In genomic region chr2:26312812-26313211, GRCm38 (mm10) we compare ENCODE assay signal across 11 mouse cellular contexts. TPM values are rescaled to one million over a fixed set of nuclear protein-coding genes. Genes with fewer than 3 reads are reported as not detected.
DNase-seq lines count a peak whose midpoint lies in the region; TF ChIP-seq lines count a peak whose summit lies in the region.
"Had no signal": no experiment of that assay in that cellular context is flagged by ENCODE, and none has a peak within 500 bp of the region (broad histone marks: within the 10 kb centered on the region; RNA-seq: fewer than 3 reads in every experiment).

No protein-coding gene starts in this region.

- TF ChIP-seq CTCF in layer of hippocampus, adult 2 months (conservative IDR thresholded peaks at IDR 0.05): peak; percentile 31

- H3K27ac ChIP-seq in layer of hippocampus, adult 2 months: no peak overlapping the region

- DNase-seq in embryo, embryonic 10 days (ENCODE audit: low spot score): peak; percentile 17
- no peak for DNase-seq in embryo, embryonic 10.5 days (ENCODE audit: low spot score)
- no peak for DNase-seq in layer of hippocampus, adult 2 months (ENCODE audit: low spot score in 2 of 2)
- no peak for DNase-seq in layer of hippocampus, postnatal 10 days (ENCODE audit: low spot score in 2 of 2)
- DNase-seq in brain, adult 2 months (ENCODE audit: low read depth, low spot score): peak; percentile 68
- peak; percentile 52 for DNase-seq in induced T-regulatory cell, adult 2 months (ENCODE audit: low read depth)
- no peak for DNase-seq in gastrocnemius, postnatal 10 days
- no peak for DNase-seq in frontal cortex, postnatal 14 days (ENCODE audit: low spot score in 2 of 2)

- H3K4me3 ChIP-seq in layer of hippocampus, adult 2 months: no peak overlapping the region
- H3K4me3 ChIP-seq: heart, embryonic 12.5 days; limb, embryonic 15.5 days; stomach, embryonic 15.5 days had no signal

RNA-seq across cellular contexts. Expression of gene Gpsm1, which starts 2.5 kb away (rescaled TPM):
- 10 to 100 TPM; 36.6 to 40.7 TPM for total RNA-seq in layer of hippocampus, adult 2 months (2021)
- total RNA-seq in layer of hippocampus, postnatal 10 days (2021): 10 to 100 TPM; 83.7 to 84.2 TPM
- total RNA-seq in gastrocnemius, postnatal 10 days (2021): 10 to 100 TPM; 12.9 to 16.6 TPM

RNA-seq across cellular contexts. Expression of gene Ccdc187, which starts 18.5 kb away (rescaled TPM):
- total RNA-seq in layer of hippocampus, adult 2 months (2021): under 1 TPM; 0.59 to 0.76 TPM
- total RNA-seq in layer of hippocampus, postnatal 10 days (2021): 1 to 10 TPM in 1 of 2 experiments, under 1 TPM in 1; 0.78 to 1.1 TPM
- total RNA-seq in gastrocnemius, postnatal 10 days (2021): under 1 TPM; 0.09 to 0.14 TPM

RNA-seq across cellular contexts. Expression of gene Dnlz, which starts 39.1 kb away (rescaled TPM):
- 10 to 100 TPM; 26.5 to 27.2 TPM for total RNA-seq in layer of hippocampus, adult 2 months (2021)
- 10 to 100 TPM; 26.6 to 27.1 TPM for total RNA-seq in layer of hippocampus, postnatal 10 days (2021)
- total RNA-seq in gastrocnemius, postnatal 10 days (2021): 10 to 100 TPM; 18.0 to 18.9 TPM

RNA-seq across cellular contexts. Expression of gene Card9, which starts 47.9 kb away (rescaled TPM):
- 1 to 10 TPM; 1.5 to 2.1 TPM for total RNA-seq in layer of hippocampus, adult 2 months (2021)
- 1 to 10 TPM; 2.0 to 2.6 TPM for total RNA-seq in layer of hippocampus, postnatal 10 days (2021)
- 1 to 10 TPM in 1 of 2 experiments, under 1 TPM in 1; 0.82 to 1.5 TPM for total RNA-seq in gastrocnemius, postnatal 10 days (2021)

Comparison
In these comparisons a context has a peak if more than half of its experiments do, and no peak if none do; other contexts are left out.
1. DNase-seq: peak in embryo, embryonic 10 days (single experiment), brain, adult 2 months (single experiment) and induced T-regulatory cell, adult 2 months (single experiment); none in embryo, embryonic 10.5 days (single experiment), layer of hippocampus, adult 2 months (0 of 2), layer of hippocampus, postnatal 10 days (0 of 2), gastrocnemius, postnatal 10 days (single experiment) and frontal cortex, postnatal 14 days (0 of 2).